Mouse (Mus musculus) cerebellum, adult 11-12 months (tissue): ENCODE results near the gene Fbxo48.

ENCODE experiments used
- DNase-seq: peaks from one replicate; pipeline ENCODE4 v3.0.0; 2022

Fbxo48 gene

GRCm38 (mm10) chr11:16950976-16951760 lies at the start of gene Fbxo48:
Fbxo48 (plus strand) TSS chr11:16951375.
- peak; percentile 97 for DNase-seq

GRCm38 (mm10) chr11:16904302-16905011 lies 46.7 kb upstream of the Fbxo48 start:
- no peak for DNase-seq

DNA sequence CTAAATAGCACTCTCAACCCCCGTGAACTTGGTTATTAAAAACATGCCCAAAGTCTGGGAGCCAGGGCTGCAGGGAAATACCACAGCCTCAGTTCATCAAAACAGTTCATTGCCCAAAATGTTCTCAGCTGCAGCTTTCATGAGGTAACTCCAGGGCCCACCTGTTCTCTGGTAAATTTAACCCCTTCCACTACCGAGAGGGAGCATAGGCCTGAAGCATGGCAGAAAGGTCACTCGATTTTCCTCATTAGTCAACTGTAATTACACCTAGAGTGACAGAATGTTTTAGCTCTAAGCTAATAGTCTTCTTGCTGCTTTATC lies 46.2 kb upstream of the Fbxo48 start:
- DNase-seq = no peak

GRCm38 (mm10) chr11:16906530-16906929 lies 44.6 kb upstream of the Fbxo48 start:
- no peak for DNase-seq

GRCm38 (mm10) chr11:16907517-16908129 lies 43.6 kb upstream of the Fbxo48 start:
- DNase-seq = no peak

GRCm38 (mm10) chr11:16914756-16915155 lies 36.4 kb upstream of the Fbxo48 start:
- no peak for DNase-seq

DNA sequence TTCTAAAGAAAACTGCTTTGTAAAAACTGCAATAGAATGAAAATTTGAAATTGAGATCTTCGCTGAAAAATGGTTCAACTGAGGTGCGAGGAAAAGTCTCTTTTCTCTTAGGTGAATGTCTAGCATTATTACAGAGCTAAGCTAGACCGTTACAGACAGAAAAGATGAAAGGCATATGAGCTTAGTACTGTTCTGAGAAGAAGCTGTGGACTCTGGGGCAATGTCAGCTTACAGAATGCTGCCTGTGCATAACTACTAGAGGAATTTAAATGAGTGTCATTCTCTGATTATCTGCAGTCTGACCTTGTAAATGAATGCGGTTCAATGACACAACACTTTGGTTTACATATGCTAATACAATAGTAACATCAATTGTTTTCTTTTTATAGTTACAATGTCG lies 35.3 kb upstream of the Fbxo48 start:
- no peak for DNase-seq

DNA sequence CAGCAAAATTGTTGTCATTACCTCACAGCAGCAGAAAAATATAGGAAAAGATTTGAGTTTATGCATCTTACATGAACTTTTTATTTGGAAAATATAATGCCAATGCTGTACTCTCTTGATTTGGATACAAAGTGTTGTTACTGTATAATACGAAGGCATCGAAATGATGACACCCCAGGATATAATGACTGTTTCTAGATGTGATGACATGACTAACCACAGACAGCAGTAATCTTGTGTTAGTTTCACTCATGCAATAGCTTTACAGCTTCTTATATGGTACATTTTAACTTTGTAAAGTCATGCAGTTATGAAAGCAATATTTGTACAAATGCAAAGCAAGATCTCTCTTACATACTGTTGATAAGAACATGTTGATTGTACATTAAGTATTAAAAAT lies 33.7 kb upstream of the Fbxo48 start:
- no peak for DNase-seq

- DNase-seq = no peak
Measured at GRCm38 (mm10) chr11:16932159-16932558, 19.0 kb upstream of the Fbxo48 start.

DNA sequence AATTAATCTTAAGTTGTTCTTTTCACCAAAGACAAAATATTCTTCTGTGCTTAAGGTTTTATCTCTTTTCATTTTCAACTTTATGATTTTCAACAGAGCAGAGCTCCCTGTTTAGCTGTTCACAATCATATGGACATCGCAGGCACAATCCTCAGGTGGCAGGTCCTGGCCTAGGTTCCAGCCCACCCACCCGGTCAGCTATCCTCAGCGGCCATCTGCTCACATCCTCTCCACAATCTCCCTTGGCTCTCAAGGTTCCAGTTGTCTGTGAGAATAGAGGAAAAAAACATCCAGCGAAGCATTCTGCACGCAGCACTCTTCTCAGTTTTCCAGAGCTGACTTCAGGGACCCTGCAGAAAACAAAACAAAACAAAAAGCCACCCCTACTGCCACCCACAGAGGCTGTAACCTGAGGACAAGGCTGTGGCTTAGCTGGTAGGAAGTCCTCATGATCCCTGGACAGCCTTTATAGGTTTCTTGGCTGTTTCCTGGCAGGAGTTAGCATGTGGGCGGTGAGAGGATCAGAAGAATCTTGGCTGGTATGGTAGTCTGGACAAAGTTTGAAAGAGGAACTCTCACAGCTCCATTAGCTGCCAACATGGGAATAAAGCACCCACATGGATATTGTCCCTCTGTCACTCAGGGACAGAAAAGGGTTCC lies 15.5 kb upstream of the Fbxo48 start:
- DNase-seq = no peak

- DNase-seq = no peak
Measured at GRCm38 (mm10) chr11:16941103-16941793, 9.9 kb upstream of the Fbxo48 start.

DNA sequence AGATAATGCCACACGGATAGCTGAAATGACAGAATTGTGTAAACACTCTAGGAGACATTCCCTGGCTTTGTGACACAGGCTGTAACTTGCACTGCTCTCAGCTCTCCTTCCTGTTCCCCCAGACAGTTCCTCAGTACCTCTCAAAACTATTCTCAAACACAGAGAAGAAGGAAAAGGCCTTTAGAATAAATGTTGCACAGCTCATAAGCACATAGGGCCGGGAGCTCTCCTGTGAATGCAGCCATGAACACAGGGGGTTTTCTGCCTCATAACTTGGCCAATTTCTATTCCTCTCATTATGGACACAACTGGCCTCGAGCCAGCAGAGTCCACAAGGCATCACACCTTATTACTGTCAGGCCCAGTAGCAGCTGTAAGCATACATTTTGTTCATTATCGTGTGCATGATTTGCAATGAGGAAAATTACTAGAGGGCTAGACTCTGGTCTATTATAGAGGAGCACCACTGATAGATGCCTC lies 9.2 kb upstream of the Fbxo48 start:
- DNase-seq = no peak

DNA sequence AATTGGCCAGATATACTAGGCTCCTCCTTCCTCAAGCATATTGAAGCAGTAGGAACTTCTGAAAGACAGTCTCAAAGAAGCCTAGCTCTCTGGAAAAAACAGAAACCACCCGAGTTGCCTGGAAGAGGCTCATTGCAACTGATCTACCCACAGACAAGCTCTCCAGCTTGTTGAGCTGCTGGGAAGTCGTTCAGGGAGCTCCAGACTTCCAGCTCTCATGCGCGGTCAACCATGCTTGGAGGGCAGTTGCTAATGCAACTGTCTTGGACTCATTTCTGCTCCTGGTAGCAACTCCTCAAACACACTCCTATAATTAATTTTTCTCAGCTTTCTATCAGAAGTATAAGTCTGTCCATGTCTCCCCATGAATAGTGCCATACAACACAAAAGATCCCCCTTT lies 8.2 kb upstream of the Fbxo48 start:
- DNase-seq = no peak

DNA sequence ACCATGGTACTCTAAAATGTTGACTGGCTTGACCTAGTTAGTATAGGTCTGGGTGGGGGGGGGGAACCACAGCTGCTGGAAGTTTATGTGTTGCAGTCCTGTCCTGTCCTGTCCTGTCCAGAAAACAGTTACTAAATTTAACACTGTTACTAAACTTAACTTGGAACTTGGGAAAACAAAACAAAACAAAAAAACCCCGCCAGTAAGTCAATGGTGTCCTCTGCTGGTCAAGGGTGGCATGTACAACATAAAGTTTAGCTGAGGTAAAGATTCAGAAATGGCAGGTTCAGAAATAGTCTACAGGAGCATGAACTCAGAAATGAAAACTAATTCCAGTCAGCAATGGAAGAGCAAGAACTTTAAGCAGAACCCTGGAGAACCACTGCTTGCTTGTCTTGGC lies 2.4 kb upstream of the Fbxo48 start:
- no peak for DNase-seq

DNA sequence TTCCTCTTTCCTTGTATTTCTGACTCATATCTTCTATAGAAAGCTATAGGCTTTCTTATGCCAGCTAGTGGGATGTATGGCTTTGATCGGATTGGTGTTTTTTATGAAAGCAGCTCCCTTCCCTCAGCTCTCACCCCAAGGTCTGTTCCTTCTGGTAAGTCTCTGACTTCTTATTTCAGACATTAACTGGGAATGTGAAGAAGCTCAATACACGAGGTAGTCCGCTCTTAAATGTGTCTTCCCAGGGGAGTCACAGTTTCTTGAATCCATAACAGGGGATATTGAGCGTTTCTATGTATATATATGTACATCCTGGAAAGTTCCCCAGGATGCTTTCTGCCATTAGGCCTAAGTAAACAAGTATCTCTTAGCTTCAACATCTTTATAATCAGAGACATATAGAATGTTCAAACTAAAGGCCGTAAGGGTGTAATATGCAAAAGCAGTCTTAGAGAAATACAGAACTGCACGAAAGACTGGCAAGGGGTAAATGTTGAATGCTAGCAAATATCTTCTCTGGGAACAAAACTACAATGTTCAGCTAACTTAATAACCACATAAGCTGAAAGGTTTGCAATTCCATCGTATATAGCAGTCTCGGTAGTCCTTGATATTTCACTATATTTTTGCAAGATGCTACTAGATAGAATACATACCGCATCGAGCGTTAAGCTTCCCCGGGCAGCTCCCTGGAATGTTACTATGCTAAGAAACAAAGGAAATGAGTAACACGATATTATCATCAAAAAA lies 774 bp upstream of the Fbxo48 start:
- no peak for DNase-seq

DNA sequence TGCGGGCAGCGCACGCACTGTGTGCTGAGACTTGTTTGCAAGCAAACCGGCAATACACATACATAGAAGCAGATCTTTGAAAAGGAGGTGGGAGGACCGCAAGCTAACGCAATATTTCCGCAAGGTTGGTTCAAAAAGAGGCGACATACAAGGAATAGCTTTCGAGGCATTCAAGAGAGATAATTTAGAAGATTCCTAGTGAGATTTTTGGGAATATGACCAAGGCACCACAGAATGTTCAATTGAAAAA lies 511 bp downstream of the Fbxo48 start:
- DNase-seq = no peak

GRCm38 (mm10) chr11:16956115-16956862 lies 5.1 kb downstream of the Fbxo48 start:
- DNase-seq = no peak

GRCm38 (mm10) chr11:16957030-16957429 lies 5.9 kb downstream of the Fbxo48 start:
- no peak for DNase-seq

DNA sequence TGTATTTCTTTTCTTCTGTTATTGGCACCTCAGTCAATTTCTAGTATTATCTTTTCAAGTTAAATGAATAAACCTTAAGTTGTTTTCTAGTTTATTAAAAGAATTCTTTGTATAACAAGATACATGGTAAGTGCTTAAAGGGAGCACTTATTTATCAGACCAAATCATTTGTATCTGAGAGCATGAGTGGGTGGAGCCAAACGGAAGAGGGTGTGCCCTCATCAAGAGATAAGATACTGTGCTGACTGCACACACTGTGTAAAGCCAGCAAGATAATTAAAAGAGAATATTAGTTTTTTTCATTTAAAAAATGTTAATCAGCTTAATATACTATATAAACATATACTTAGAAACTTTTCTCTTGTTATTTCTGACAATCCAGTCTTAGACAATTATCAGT lies 7.3 kb downstream of the Fbxo48 start:
- DNase-seq = no peak

- no peak for DNase-seq
Measured at GRCm38 (mm10) chr11:16967806-16968205, 16.6 kb downstream of the Fbxo48 start.

DNA sequence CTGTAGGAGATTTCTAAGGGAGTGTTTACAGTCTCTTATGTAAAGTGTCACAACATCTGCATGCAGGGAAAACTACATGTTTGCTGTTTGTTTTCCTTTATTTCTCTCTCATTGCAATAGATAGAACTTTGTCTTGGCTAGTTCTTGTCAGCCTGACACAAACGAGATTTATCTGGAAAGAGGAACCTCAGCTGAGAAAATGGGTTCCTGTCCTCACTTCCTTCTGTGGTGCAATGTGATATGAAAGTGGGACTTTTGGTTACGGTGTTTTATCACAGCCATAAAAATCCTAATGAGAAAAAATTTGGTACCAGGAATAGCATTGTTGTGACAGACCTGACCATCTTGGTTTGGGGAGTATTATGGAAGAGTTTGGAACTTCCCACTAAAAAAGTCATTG lies 18.5 kb downstream of the Fbxo48 start:
- DNase-seq = no peak

GRCm38 (mm10) chr11:16972027-16972426 lies 20.9 kb downstream of the Fbxo48 start:
- DNase-seq = no peak
